Mouse (Mus musculus): ENCODE data around the gene Krt23. TPM values are rescaled to one million over a fixed set of nuclear protein-coding genes. Genes with fewer than 3 reads are reported as not detected.

The Krt23 gene
- polyA plus RNA-seq (2012; ENCODE audit: insufficient read depth, insufficient read length, low replicate concordance, missing spikeins), result not detected in 2 replicates

DNA sequence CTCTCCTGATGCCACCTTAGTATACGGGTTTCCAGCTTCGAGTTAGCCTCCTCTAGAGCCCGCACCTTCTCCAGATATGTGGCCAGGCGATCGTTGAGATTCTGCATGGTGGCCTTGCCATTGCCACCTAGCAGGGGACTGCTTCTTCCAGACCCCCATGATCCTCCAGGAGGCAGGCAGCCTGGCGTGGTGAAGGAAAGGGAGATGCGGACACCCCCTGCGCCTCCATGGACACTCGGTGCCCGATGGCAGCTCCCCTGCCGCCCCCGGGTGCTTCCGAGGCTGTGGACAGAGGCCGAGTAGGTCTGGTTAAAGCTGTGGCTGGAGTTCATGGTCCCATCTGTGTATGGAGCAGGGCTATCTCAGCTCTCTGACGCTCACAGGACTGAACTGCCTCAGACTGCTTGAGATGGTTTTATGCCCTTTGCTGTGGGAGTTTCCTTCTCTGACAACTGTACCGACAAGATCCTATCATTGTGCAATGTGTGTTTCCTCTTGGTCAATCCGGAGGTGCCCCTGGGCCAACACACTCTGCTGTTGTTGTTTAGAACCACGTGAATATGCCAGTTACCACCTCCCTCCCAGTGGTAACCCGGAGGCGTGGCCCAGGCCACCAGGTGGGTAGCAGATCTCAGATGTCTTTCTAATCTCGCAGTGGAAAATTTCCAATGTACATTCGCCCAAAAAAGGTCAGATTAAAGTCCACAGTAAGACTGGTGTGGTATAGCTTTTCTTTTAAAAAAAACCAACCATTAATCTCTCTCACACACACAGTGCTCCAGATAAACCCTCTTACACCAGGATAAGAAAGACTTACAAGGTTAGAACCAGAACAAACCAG, at the start of gene Krt23:
Gene Krt23, minus strand, starts transcription at position 405 of the 841 bp plus-strand sequence.
- 90% methylated on average over 22 of the region's 22 CpGs for WGBS
- TF ChIP-seq POLR2A (IDR thresholded peaks at IDR 0.05; ENCODE audit: insufficient read depth, low read depth, low read length) (no peak), CTCF (IDR thresholded peaks at IDR 0.05; ENCODE audit: insufficient read depth, low read depth, low read length) (no peak)
- no peak within 1 kb of the TSS for H3K4me3 ChIP-seq (ENCODE audit: insufficient read depth, low read depth, low read length)
- no peaks in the 10 kb centered on the region for H3K4me1 ChIP-seq (ENCODE audit: control insufficient read depth, insufficient read depth, low read length)
- no peak within 1 kb of the TSS for H3K27ac ChIP-seq (ENCODE audit: insufficient read depth, low read depth, low read length)

DNA sequence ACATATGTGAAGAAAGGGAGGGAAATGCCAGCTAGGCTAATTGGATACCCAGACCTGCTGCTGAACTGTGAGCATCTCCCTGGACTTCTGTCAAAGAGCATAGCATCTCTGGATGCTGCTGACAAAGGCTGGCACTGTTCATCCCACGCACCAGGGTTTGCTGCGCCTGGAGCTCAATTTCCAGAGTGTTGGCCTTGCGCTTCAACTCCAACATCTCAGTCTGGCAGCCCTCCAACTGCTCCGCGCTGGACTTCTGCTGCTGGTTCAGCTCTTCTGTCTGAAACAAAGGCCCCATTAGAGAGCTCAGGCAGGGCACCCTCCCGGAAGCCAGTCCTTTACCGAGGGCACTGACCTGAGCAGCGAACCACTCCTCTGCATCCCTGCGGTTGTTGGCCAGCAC, 46.8 kb upstream of the Krt23 start:
- H3K4me1 ChIP-seq (ENCODE audit: control insufficient read depth, insufficient read depth, low read length), result peaks cover 5% of the 10 kb centered on the region
- no peak overlapping the region for H3K27ac ChIP-seq (ENCODE audit: insufficient read depth, low read depth, low read length)
- WGBS, result 26% methylated on average over 9 of the region's 9 CpGs
- no peak for TF ChIP-seq CTCF (IDR thresholded peaks at IDR 0.05; ENCODE audit: insufficient read depth, low read depth, low read length)
- no peak for TF ChIP-seq POLR2A (IDR thresholded peaks at IDR 0.05; ENCODE audit: insufficient read depth, low read depth, low read length)
- H3K4me3 ChIP-seq (ENCODE audit: insufficient read depth, low read depth, low read length), result no peak overlapping the region

DNA sequence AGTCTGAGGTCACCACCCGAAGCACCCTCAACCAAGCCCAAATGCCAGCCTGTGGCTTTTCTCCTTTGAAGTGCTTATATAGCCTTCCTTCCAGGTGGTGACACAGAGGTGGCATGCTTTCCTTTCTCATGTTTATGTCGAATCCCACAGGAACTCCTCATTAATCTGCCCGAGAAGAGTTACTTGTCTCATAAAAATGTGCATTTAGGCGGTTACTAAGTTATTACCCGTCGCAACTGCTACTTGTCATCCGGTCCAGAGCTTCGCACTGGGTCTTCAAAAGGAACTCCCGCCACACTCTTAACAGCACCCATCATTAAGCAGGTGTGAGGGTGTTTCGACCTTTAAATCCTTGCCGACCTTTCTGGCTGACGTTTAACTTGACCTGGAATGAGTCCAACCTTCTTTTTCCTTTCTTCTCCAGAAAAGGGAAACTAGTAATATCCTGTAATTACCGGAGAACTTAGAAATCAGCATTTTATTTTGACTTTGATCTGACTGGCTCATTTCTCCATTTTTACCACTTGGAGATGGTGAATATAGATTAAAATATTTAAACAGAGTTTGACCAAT, 28.4 kb upstream of the Krt23 start, which contains the start of gene Krt39:
Gene Krt39, minus strand, starts transcription at position 51 of the 573 bp plus-strand sequence.
- Histone ChIP-seq H3K27ac (ENCODE audit: insufficient read depth, low read depth, low read length) (no peak within 1 kb of the TSS), H3K4me3 (ENCODE audit: insufficient read depth, low read depth, low read length) (no peak within 1 kb of the TSS), H3K4me1 (ENCODE audit: control insufficient read depth, insufficient read depth, low read length) (no peaks in the 10 kb centered on the region)
- WGBS, result 56% methylated on average over 13 of the region's 13 CpGs
- TF ChIP-seq CTCF (IDR thresholded peaks at IDR 0.05; ENCODE audit: insufficient read depth, low read depth, low read length), result no peak
- no peak for TF ChIP-seq POLR2A (IDR thresholded peaks at IDR 0.05; ENCODE audit: insufficient read depth, low read depth, low read length)

DNA sequence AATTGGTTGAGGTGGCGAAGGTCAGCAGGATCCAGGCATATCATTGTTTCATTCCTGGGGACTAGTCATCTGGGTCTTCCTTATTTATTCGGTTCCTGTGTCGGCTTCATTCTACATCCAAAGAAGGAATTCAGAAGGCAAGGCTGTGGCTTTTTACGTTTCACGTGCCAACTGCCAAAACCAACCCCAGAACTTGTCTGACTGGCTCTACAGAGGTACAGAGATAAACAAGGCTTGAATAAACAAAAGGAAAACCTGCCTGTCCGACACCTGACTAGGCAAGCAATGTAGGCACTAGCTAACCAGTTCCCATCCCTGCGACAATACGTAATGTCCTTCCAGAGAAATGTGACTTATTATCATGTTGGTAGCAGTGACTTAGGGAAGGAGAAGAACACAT, 21.2 kb upstream of the Krt23 start:
- 89% methylated on average over 8 of the region's 8 CpGs for WGBS
- TF ChIP-seq CTCF (IDR thresholded peaks at IDR 0.05; ENCODE audit: insufficient read depth, low read depth, low read length) (no peak), POLR2A (IDR thresholded peaks at IDR 0.05; ENCODE audit: insufficient read depth, low read depth, low read length) (no peak)
- no peak overlapping the region for H3K4me3 ChIP-seq (ENCODE audit: insufficient read depth, low read depth, low read length)
- no peak overlapping the region for H3K27ac ChIP-seq (ENCODE audit: insufficient read depth, low read depth, low read length)
- no peaks in the 10 kb centered on the region for H3K4me1 ChIP-seq (ENCODE audit: control insufficient read depth, insufficient read depth, low read length)

DNA sequence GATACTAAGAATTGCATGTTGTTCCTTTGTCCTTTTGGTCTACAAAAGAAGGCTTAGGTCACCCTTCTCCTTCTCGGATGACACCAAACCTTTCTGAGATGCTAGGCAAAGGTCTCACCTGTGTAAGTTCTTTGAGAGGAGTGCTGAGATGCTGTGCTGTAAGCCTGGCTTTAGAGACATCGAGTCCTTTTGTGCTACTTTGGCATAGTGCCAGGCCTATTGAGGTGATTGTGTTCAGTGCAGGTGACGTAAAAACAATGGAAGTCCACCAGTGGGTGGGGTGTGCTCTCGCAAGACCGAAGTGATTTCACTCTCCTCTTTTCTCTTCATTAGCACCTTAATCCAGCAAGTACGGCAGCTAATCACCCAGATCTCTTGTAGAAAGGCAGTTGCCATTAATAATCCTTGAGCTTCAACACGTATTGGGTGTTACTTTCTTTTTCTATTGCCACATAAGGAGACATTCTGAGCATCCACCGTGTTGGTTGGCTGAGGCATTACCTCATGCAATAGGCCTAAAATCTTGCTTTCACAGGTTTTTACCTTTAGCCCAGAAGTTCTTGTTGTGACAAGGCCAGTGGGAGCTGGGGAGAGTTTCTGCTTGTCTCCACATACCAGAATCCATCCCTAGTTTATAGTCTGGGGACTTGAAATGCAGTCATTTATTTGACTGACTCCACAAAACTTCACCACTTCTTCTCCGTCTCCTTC, 7.3 kb upstream of the Krt23 start:
- H3K4me3 ChIP-seq (ENCODE audit: insufficient read depth, low read depth, low read length), result no peak overlapping the region
- H3K4me1 ChIP-seq (ENCODE audit: control insufficient read depth, insufficient read depth, low read length), result no peaks in the 10 kb centered on the region
- TF ChIP-seq POLR2A (IDR thresholded peaks at IDR 0.05; ENCODE audit: insufficient read depth, low read depth, low read length), result no peak
- TF ChIP-seq CTCF (IDR thresholded peaks at IDR 0.05; ENCODE audit: insufficient read depth, low read depth, low read length), result no peak
- WGBS, result 69% methylated on average over 9 of the region's 9 CpGs
- H3K27ac ChIP-seq (ENCODE audit: insufficient read depth, low read depth, low read length), result no peak overlapping the region

DNA sequence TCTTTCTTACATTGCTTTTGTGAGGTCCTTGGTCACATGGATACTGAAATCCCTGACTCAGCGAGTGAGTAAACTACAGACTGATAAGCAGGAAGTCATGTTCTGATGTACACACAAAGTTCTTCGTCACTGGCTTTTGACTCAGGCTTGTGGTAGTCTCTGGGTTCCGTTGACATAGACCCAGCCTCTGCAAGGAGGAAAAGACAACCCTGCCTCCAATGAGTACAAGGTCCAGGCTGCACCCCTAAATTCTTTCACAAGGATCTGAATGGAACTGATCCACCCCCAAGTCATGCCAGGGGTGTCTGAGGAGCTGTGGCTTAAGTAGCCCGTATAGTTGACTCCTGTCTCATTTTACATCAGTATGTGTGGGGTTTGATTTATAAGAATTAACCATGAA, 3.5 kb upstream of the Krt23 start:
- Histone ChIP-seq H3K27ac (ENCODE audit: insufficient read depth, low read depth, low read length) (no peak overlapping the region), H3K4me1 (ENCODE audit: control insufficient read depth, insufficient read depth, low read length) (no peaks in the 10 kb centered on the region), H3K4me3 (ENCODE audit: insufficient read depth, low read depth, low read length) (no peak overlapping the region)
- WGBS, result 91% methylated on average over 4 of the region's 4 CpGs
- TF ChIP-seq CTCF (IDR thresholded peaks at IDR 0.05; ENCODE audit: insufficient read depth, low read depth, low read length) (no peak), POLR2A (IDR thresholded peaks at IDR 0.05; ENCODE audit: insufficient read depth, low read depth, low read length) (no peak)

DNA sequence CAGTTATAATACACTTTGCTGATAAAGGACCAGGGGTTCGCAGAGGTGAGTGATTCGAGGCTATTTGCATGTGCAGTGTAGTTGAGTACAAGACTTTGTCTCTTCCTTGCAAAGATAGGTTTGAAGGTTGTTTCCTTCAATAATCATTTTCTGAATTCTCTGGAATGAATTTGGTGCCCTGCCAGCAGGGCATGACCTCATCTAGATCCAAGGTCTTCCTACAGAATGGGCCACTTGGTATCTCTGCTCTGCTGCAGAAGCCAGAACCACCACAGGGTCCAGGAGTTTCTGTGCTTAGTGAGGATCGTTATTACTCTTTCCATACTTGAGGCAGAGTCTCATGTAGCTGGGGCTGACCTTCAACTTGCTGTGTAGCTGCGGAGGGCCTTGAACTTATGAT, 1.8 kb upstream of the Krt23 start:
- no peak overlapping the region for H3K4me3 ChIP-seq (ENCODE audit: insufficient read depth, low read depth, low read length)
- 96% methylated on average over 4 of the region's 4 CpGs for WGBS
- no peak overlapping the region for H3K27ac ChIP-seq (ENCODE audit: insufficient read depth, low read depth, low read length)
- TF ChIP-seq CTCF (IDR thresholded peaks at IDR 0.05; ENCODE audit: insufficient read depth, low read depth, low read length) (no peak), POLR2A (IDR thresholded peaks at IDR 0.05; ENCODE audit: insufficient read depth, low read depth, low read length) (no peak)
- H3K4me1 ChIP-seq (ENCODE audit: control insufficient read depth, insufficient read depth, low read length), result no peaks in the 10 kb centered on the region

DNA sequence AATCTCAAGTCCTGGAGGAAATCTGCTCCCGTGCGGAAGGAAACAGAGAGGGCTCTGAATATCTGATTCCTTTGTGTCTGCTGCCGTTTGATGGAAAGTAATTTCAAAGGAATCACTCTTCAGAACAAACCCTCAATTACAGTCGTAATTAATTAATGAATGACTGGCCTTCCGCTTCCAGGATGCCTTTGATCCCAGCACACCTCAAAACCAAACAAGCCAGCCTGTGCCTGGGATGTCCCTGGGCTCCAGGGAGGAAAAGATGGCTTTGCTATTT, 575 bp upstream of the Krt23 start:
- H3K27ac ChIP-seq (ENCODE audit: insufficient read depth, low read depth, low read length), result no peak overlapping the region
- TF ChIP-seq POLR2A (IDR thresholded peaks at IDR 0.05; ENCODE audit: insufficient read depth, low read depth, low read length), result no peak
- no peak for TF ChIP-seq CTCF (IDR thresholded peaks at IDR 0.05; ENCODE audit: insufficient read depth, low read depth, low read length)
- H3K4me1 ChIP-seq (ENCODE audit: control insufficient read depth, insufficient read depth, low read length), result no peaks in the 10 kb centered on the region
- 67% methylated on average over 5 of the region's 5 CpGs for WGBS
- H3K4me3 ChIP-seq (ENCODE audit: insufficient read depth, low read depth, low read length), result no peak overlapping the region

DNA sequence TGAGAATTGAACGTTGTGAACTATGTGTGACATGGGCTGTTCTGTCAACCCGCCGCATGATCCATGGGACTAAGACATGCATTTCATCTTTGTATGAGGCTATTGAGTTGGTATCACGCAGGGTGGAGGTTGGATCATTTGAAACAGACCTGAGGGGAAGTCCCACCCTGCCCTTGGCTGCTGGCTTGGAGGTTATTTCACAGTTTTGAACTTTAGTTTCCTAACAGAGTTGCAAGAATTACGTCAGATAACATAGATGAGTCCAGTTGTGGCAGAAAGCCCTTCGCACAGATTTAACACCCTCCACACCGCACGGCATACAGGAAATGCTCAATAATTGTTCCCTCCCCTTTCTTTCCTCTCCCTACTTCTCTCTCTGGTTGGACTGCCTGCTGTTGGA, 1.9 kb downstream of the Krt23 start:
- TF ChIP-seq POLR2A (IDR thresholded peaks at IDR 0.05; ENCODE audit: insufficient read depth, low read depth, low read length) (no peak), CTCF (IDR thresholded peaks at IDR 0.05; ENCODE audit: insufficient read depth, low read depth, low read length) (no peak)
- WGBS, result 80% methylated on average over 8 of the region's 8 CpGs

More for the DNA sequence above, 1.9 kb downstream of the Krt23 start:
- H3K4me1 ChIP-seq (ENCODE audit: control insufficient read depth, insufficient read depth, low read length), result no peaks in the 10 kb centered on the region
- H3K27ac ChIP-seq (ENCODE audit: insufficient read depth, low read depth, low read length), result no peak overlapping the region
- H3K4me3 ChIP-seq (ENCODE audit: insufficient read depth, low read depth, low read length), result no peak overlapping the region

Measured in olfactory bulb, adult 2 months (tissue).